Mouse (Mus musculus): Measurements from ENCODE around the gene Endov.

DNA sequence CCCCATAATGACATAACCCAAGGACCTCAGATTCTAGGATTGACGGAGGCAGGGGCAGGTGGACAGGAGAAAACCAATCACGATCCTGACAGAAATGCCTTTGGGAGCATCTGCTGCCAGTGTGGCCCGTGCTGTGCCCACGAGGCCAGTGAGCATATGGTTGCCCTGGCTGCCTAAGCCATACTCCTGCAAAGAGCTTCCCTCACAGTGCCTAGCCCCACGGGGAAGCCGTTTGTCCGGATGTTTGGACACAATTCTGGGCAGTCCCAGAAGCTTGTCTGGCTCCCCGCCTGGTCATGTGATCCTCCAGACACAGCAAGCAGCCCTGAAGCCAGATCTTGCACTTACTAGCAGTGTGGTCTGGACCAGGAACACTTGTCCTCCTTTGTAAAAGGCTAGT lies 31.6 kb downstream of the Endov start:
- TF ChIP-seq CTCF (conservative IDR thresholded peaks at IDR 0.05 in 1 of 2, IDR thresholded peaks at IDR 0.05 in 1 of 2; ENCODE audit: low read depth in 2 of 2, low read length in 2 of 2), result no peak
- TF ChIP-seq POLR2A (IDR thresholded peaks at IDR 0.05; ENCODE audit: low read depth, low read length), result no peak
- no peak for TF ChIP-seq HCFC1 (IDR thresholded peaks at IDR 0.05; ENCODE audit: low read depth, low read length)
- no peak for TF ChIP-seq JUND (conservative IDR thresholded peaks at IDR 0.05; ENCODE audit: low read depth, low read length)
- TF ChIP-seq USF2 (conservative IDR thresholded peaks at IDR 0.05; ENCODE audit: low read depth, low read length), result no peak
- no peak for TF ChIP-seq PAX5 (IDR thresholded peaks at IDR 0.05; ENCODE audit: low read length)
- no peak for TF ChIP-seq ZMIZ1 (IDR thresholded peaks at IDR 0.05; ENCODE audit: low read depth, low read length)
